Mouse (Mus musculus) adipocyte (in vitro differentiated cells): ENCODE measurements around the gene Slfn9.
A peak's percentile ranks its signal among the peaks of the same experiment; 100 is the strongest.
"Not testable (repeated sequence)": the region's sequence is repeated elsewhere in the genome, so short reads cannot be mapped to it uniquely, and the experiment has no call there.

ENCODE experiments used
- DNase-seq: peaks from one replicate; pipeline ENCODE4 v3.0.0-alpha.2; 2016; ENCODE audit warnings: low spot score

The Slfn9 gene

GRCm38 (mm10) chr11:82991469-82992166, at the start of gene Slfn9:
Gene Slfn9, minus strand, starts transcription at chr11:82991830.
- peak; percentile 55 for DNase-seq

- no peak for DNase-seq
Observed at GRCm38 (mm10) chr11:83041000-83041399, 49.4 kb upstream of the Slfn9 start.

GRCm38 (mm10) chr11:83040325-83040724, 48.7 kb upstream of the Slfn9 start:
- no peak for DNase-seq

- no peak for DNase-seq
Observed at GRCm38 (mm10) chr11:83039796-83040195, 48.2 kb upstream of the Slfn9 start.

- no peak for DNase-seq
Observed at GRCm38 (mm10) chr11:83039156-83039555, 47.5 kb upstream of the Slfn9 start.

- DNase-seq = not testable (repeated sequence)
Observed at GRCm38 (mm10) chr11:83038686-83039085, 47.1 kb upstream of the Slfn9 start.

GRCm38 (mm10) chr11:83020621-83021020, 29.0 kb upstream of the Slfn9 start, which contains the start of gene Slfn8:
Gene Slfn8, minus strand, starts transcription at chr11:83020810.
- DNase-seq = peak; percentile 67

- DNase-seq = not testable (repeated sequence)
Observed at GRCm38 (mm10) chr11:83019561-83020519, 28.2 kb upstream of the Slfn9 start.

GRCm38 (mm10) chr11:83016093-83016492, 24.5 kb upstream of the Slfn9 start:
- DNase-seq = no peak

GRCm38 (mm10) chr11:83013356-83013755, 21.7 kb upstream of the Slfn9 start:
- DNase-seq = no peak

GRCm38 (mm10) chr11:82990612-82991385, 831 bp downstream of the Slfn9 start:
- peak; percentile 56 for DNase-seq

- DNase-seq = no peak
Observed at GRCm38 (mm10) chr11:82989357-82989756, 2.3 kb downstream of the Slfn9 start.

- no peak for DNase-seq
Observed at GRCm38 (mm10) chr11:82987621-82988020, 4.0 kb downstream of the Slfn9 start.

GRCm38 (mm10) chr11:82983193-82983592, 8.4 kb downstream of the Slfn9 start:
- DNase-seq = no peak

- not testable (repeated sequence) for DNase-seq
Observed at GRCm38 (mm10) chr11:82982409-82982808, 9.2 kb downstream of the Slfn9 start.

- DNase-seq = no peak
Observed at GRCm38 (mm10) chr11:82973916-82974315, 17.7 kb downstream of the Slfn9 start.

- DNase-seq = no peak
Observed at GRCm38 (mm10) chr11:82971590-82971974, 20.0 kb downstream of the Slfn9 start.

- no peak for DNase-seq
Observed at GRCm38 (mm10) chr11:82970712-82971589, 20.7 kb downstream of the Slfn9 start.

GRCm38 (mm10) chr11:82962215-82962614, 29.4 kb downstream of the Slfn9 start:
- DNase-seq = no peak

- DNase-seq = no peak
Observed at GRCm38 (mm10) chr11:82961743-82962142, 29.9 kb downstream of the Slfn9 start.

GRCm38 (mm10) chr11:82959613-82960012, 32.0 kb downstream of the Slfn9 start:
- DNase-seq = peak; percentile 58
